Mouse (Mus musculus) cerebellum, postnatal 10 days (tissue): ENCODE data around the gene Gm20388.

ENCODE experiments used
- DNase-seq, 2 experiments: peaks; one replicate each; pipeline ENCODE4 v3.0.0; 2021; ENCODE audit warnings: mixed read lengths in 2 of 2

The Gm20388 gene

DNA sequence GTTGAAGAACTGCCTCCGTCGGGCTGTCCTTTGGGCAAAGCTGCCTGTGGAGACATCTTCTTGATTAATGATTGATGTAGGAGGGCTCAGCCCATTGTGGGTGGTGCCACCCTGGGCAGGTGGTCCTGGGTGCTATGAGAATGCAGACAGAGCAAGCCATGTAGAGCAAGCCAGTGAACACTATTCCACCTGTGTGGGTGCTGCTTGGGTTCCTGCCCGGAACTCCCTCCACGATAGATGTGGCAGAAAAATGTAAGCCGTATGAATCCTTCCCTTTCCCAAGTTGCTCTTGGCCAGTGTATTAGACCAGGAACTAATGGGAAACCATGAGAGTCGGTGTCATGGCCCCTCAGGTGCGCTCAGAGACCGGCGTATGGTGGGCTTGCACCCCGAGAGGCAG lies 1830.1 kb downstream of the Gm20388 start:
- no peak for DNase-seq

DNA sequence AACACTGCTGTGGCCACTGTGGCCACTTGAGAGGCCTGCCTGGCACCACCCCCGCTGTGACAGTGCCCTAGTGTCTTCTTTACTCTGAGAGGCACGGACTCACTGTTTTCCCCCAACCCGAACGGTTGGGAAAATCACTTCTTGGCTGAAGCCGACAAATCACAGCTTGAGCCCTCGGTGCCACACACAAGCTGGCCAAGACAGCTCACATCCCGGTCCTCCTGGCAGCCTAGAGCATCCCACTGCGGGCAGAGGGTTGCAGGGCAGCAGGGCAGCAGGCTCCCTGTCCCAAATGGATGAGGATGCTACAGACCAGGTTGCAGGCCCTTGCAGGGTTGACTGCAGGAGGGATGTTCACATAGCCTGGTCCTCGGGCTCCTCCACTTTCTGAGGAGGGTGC lies 1838.9 kb downstream of the Gm20388 start:
- DNase-seq, result peak; percentile 81 to 86

GRCm38 (mm10) chr8:121750512-121750911 lies 1839.9 kb downstream of the Gm20388 start:
- DNase-seq, result no peak

GRCm38 (mm10) chr8:121751407-121751806 lies 1840.8 kb downstream of the Gm20388 start:
- DNase-seq, result peak; percentile 87 to 92

- DNase-seq, result no peak
Observed at GRCm38 (mm10) chr8:121758470-121758869, 1847.8 kb downstream of the Gm20388 start.

DNA sequence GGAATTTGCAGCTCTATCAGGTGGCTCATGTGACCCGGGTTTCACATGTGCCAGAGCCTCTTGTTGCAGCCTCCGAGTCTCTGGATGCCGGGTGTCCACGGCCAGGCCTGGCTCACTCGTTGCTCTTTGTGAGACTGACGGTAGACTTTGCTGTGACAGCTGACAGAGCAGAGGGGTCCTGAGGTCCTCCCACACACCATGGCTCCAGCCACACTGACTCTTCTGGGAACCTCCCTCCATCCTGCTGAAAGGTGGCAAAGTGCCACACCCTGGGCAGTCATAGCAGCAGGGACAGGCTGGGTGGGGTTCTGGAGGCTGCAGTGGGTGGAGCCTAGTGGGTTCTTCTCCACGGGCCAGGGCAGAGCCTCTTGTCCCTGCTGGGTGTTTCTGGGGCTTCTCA lies 1849.8 kb downstream of the Gm20388 start:
- peak; percentile 42 to 55 for DNase-seq

GRCm38 (mm10) chr8:121761480-121761879 lies 1850.8 kb downstream of the Gm20388 start:
- DNase-seq, result no peak

GRCm38 (mm10) chr8:121762999-121763699 lies 1852.5 kb downstream of the Gm20388 start:
- DNase-seq, result peak; percentile 59 to 60

GRCm38 (mm10) chr8:121763700-121764013 lies 1853.0 kb downstream of the Gm20388 start:
- DNase-seq, result no peak

GRCm38 (mm10) chr8:121765594-121766138 lies 1855.0 kb downstream of the Gm20388 start:
- no peak for DNase-seq

DNA sequence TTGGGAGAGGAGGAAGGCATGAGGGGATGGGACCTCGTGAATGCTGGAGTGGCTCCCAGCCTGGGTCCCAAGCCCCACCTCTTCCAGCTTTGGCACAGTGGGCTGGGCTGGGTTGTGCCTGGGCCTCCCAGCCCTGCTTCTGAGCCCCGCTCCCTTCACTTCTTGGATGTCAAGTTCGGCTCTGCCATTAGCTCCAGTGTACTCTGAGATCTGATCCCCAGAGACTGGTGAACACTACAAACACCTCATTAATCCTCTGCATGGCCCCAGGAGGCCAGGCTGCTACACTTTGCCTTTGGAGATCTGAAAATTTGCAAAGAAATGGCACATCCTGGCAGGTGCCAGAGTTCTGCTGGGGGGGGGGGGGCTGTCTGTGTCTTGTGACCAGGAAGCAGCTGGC lies 1858.5 kb downstream of the Gm20388 start:
- no peak for DNase-seq

DNA sequence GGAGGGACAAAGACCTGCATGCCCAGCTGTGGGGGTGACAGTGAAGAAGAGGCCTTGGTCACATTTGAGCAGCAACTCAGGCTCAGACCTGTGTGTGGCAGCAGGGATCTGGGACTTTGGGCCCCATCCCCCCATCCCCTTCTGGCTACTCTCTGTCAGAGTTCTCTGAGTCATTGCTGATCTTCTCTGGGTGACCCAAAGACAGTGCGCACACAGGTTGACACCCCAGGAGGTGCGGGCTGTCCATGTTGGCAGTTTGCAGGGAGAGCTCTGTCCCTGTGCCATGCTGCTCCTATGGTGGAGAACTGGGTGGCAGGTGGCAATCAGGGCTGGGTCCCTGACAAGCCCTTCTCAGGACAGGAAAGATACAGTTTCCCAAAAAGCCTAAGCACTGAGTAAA lies 1859.0 kb downstream of the Gm20388 start:
- peak in 1 of 2 experiments; percentile 28 for DNase-seq

- no peak for DNase-seq
Observed at GRCm38 (mm10) chr8:121770845-121771752, 1860.5 kb downstream of the Gm20388 start.

DNA sequence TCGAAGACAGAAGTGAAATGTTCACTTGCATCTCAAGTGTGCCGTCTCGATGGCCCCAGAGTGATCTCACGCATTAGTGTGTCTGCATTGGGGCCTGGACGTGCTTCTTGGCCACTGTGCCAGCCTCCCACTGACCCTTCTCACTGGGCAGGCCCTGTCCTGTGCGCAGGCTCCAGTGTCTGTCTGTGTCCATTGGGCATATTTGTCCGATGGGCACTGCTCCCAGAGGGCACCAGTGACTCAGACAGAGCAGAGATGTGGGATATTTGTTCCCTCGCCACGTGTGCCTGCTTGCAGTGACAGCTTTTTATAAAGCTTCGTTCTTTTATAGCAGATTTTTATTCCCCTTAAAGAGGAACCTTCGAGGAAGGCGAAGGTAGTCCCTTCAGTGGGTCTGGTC lies 1863.2 kb downstream of the Gm20388 start:
- no peak for DNase-seq

DNA sequence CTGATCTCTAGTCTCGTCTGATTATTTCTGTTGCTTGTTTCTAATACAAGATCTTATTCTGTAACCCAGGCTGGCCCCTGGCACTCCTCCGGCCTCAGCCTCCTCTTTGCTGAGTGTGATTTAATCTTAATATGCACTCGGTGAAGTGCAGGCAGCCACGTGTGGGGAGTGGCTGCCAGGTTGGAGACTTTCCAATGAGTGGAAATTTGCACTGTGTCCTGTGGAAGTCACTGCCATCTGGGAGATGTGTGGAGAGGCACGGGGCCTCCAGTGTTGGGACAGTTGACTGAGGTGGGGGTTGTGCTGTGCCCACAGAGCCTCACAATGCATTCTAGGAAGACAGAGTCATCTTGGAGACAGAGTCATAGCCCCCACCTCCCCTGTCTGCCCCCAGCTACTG lies 1871.9 kb downstream of the Gm20388 start:
- no peak for DNase-seq

DNA sequence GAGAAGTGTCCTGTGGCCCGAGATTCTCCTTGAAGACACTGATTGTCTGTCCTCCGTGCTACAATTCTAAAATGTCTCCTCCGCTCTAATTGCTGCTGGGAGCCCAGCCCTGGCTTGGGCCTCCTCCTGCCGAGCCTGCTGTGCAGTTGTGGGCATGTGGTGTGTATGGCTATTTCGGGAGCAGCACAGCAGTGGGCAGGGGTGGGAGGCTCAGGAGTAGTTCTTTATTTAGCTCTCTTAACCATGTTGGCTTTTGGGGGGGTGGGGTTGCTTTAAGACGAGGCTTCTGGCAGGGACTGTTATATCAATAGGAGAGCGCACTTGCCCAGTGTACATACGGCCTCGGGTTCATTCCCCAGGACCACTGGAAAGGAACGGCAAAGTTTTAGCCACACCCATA lies 1875.9 kb downstream of the Gm20388 start:
- DNase-seq, result no peak

- no peak for DNase-seq
Observed at GRCm38 (mm10) chr8:121788786-121789185, 1878.1 kb downstream of the Gm20388 start.

DNA sequence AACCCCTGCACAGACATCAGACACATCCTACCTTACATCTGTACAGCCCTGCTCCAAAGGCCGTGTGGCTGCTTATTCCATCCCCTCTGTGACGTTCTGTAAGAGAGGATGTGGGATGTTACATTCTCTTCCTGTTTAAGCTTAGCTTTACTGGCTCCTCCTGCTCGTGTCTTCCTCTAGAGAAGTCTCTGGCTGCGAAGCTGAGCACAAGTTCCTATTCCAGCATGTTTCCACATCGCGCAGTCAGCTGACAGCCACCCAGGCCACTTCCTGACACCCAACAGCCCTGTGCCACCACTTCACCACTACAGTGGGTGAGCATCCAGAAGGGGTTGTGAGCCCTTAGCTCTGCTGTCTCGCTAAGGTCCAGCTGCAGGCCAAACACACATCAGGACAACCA lies 1881.5 kb downstream of the Gm20388 start:
- DNase-seq, result no peak

GRCm38 (mm10) chr8:121792627-121793026 lies 1882.0 kb downstream of the Gm20388 start:
- DNase-seq, result no peak

GRCm38 (mm10) chr8:121794151-121794550 lies 1883.5 kb downstream of the Gm20388 start:
- DNase-seq, result no peak

- DNase-seq, result peak; percentile 40 to 52
Observed at GRCm38 (mm10) chr8:121795461-121795860, 1884.8 kb downstream of the Gm20388 start.

GRCm38 (mm10) chr8:121796406-121796805 lies 1885.8 kb downstream of the Gm20388 start:
- no peak for DNase-seq

DNA sequence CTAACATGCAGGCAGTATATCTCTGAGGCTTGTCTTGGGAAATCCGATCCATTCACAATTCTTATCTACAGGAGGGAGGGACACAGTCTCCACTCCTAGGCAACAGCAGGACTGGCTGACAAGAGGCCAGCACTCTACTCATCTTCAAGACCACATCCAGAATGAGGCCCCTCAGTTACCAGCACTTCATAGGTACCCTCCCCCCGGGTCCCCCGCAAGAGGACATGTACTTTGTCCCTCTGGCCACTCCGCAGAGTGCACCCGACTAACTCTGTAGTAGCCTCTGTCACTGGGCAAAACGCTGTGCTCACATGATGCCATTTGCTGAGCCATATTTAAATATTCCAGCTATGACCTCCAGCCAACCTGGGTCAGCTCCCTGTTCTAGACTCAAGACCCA lies 1887.8 kb downstream of the Gm20388 start:
- no peak for DNase-seq

GRCm38 (mm10) chr8:121804829-121805228 lies 1894.2 kb downstream of the Gm20388 start:
- no peak for DNase-seq
